Mouse (Mus musculus) forebrain, embryonic 10.5 days (tissue): ENCODE results near the gene Gm10295. TPM values are rescaled to one million over a fixed set of nuclear protein-coding genes. Genes with fewer than 3 reads are reported as not detected.
A peak's percentile ranks its signal among the peaks of the same experiment; 100 is the strongest.

Experiments used
- DNase-seq: peaks from one replicate; pipeline ENCODE4 v3.0.0-alpha.2; 2017; ENCODE audit warnings: low spot score; ENCODE audit errors: extremely low spot score
- H3K27ac ChIP-seq: fragments of 300-500 bp; sonication (generic); 2 replicates; pipeline ENCODE4 v1.5.1; 2016; ENCODE audit warnings: mild to moderate bottlenecking
- H3K27me3 ChIP-seq: fragments of 300-500 bp; sonication (generic); 2 replicates; pipeline ENCODE4 v1.6.1; 2016; ENCODE audit warnings: mild to moderate bottlenecking; ENCODE audit not compliant: poor library complexity, severe bottlenecking
- H3K36me3 ChIP-seq: fragments of 300-500 bp; sonication (generic); replicated peaks from 2 replicates; pipeline ENCODE4 v1.6.1; 2016; ENCODE audit warnings: mild to moderate bottlenecking, moderate library complexity
- H3K4me1 ChIP-seq: fragments of 300-500 bp; sonication (generic); 2 replicates; pipeline ENCODE4 v1.6.1; 2016
- H3K4me3 ChIP-seq: fragments of 300-500 bp; sonication (generic); 2 replicates; pipeline ENCODE4 v1.5.1; 2016; ENCODE audit warnings: mild to moderate bottlenecking, moderate library complexity
- H3K9me3 ChIP-seq: fragments of 300-500 bp; sonication (generic); 2 replicates; pipeline ENCODE4 v1.6.1; 2016; ENCODE audit warnings: mild to moderate bottlenecking, moderate library complexity
- WGBS: fragments of 180-500 bp; shearing (Covaris S2); methylation state at CpG from one replicate; pipeline ENCODE4 v1.1.7; 2016; 5-methylcytosine and 5-hydroxymethylcytosine counted together
- polyA plus RNA-seq: library from polyadenylated mRNA; unstranded; fragments of >200 nt; fragmentation: Nextera tagmentation; extraction: Ambion mirVana; gene quantifications from 2 replicates; pipeline ENCODE4 v1.2.1, GENCODE M21; 2016

Gene Gm10295
- polyA plus RNA-seq, 1 experiment from 2014 or later = not detected

DNA sequence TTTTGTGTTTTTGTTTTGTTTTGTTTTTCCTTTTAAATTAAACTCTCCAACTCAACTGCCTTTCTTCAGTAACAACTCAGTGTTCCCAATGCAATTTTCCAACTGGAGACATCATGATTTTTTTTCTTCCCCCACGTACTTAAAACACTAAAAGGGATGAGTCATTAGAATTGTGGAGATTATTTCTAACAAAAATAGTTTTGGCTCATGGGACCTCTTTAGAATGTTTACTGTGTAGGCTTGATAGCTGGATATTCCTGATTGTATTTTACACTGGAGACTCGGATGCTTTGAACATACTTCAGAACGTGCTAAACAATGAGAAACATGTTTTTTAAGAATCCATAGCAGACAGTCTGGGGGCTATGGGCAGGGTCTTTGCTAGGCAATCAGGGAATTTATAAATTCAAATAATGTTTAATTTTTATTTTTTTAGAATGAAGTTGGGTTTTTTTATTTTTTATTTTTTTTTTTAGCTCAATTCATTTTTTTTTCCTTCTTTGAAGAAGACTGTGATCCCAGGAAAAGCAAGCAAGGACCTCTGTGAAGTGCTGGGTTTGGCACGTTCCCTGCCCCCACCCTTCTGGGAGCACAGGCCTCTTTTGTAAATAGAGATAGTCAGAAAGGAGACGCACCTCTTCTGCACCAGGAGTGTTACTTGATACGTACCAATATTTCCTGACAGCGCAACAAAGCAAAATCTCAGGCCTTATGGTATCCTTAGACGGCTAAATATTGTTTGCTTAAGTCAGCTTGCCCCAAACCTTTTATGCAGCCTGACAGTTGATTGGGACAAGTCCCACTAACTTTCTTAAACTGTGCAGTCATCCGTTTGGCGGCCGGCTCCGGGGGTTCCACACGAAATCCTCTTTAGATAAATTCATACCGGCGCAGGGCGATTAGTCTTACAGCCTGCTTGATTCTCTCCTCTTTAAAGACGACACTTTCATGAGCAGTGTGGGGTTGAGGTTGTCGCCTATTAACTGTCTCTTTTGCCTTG, 28.8 kb upstream of the Gm10295 start:
- Histone ChIP-seq H3K27ac (peak overlapping the region; percentile 86), H3K4me1 (peaks cover 72% of the 10 kb centered on the region), H3K4me3 (peak overlapping the region; percentile 11; the same call in 1 of the 2 replicates), H3K9me3 (no peaks in the 10 kb centered on the region), H3K36me3 (no peaks in the 10 kb centered on the region), H3K27me3 (peaks cover 72% of the 10 kb centered on the region)
- no peak for DNase-seq
- 13% methylated on average over 18 of the region's 18 CpGs for WGBS

DNA sequence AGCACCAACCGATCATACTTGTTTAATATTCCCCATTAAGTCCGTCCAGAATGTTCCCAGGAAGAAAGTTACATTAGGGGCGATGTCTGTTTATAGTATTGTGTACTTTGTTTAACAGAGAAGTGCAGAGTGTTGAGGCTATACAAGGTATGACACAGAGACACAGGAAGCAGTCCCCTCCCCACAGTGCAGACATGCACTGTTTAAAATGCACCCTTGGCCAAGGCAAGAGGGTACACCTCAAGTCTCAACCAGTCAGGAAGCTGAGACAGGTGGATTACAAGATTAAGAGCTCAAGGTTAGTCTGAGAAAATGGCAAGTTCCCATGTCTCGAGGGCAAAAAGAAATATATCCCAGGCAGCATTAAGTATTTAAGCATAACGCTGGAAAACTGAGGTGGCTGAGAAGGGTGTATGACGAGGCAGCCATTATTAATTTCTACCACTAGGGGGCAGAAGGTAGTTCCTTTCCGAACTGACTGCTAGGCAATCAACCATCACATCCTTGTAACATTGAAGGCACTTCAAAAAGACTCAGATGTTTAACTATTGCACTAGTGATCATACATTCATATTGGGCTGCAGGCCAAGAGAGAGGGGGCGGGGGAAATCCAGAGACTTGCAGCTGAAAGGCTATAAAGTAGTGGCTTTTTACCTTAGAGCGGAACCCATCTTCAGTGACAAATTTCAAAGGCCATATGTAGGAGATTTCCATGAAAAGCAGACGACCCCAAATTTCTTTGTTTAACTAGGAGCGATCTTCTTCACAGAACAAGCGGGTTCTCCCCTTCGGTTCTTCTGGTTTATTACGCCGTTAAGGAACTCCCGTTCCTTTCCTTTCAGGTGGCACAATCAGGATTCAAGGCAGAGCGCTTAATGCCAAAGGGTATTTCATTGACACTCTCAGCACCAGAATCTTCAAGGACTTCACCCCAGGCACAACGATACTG, 27.8 kb upstream of the Gm10295 start:
- Histone ChIP-seq H3K4me1 (peaks cover 62% of the 10 kb centered on the region), H3K9me3 (no peaks in the 10 kb centered on the region), H3K4me3 (no peak overlapping the region), H3K27me3 (peaks cover 69% of the 10 kb centered on the region), H3K27ac (peak overlapping the region; percentile 86), H3K36me3 (no peaks in the 10 kb centered on the region)
- DNase-seq = peak; percentile 34
- WGBS = 57% methylated on average over 18 of the region's 18 CpGs

- H3K4me1 ChIP-seq = peaks cover 51% of the 10 kb centered on the region
- peak overlapping the region; percentile 48; the same call in 1 of the 2 replicates for H3K27ac ChIP-seq
- WGBS = 63% methylated on average over 6 of the region's 6 CpGs
Measured at GRCm38 (mm10) chr7:71377983-71378382, 26.7 kb upstream of the Gm10295 start.

DNA sequence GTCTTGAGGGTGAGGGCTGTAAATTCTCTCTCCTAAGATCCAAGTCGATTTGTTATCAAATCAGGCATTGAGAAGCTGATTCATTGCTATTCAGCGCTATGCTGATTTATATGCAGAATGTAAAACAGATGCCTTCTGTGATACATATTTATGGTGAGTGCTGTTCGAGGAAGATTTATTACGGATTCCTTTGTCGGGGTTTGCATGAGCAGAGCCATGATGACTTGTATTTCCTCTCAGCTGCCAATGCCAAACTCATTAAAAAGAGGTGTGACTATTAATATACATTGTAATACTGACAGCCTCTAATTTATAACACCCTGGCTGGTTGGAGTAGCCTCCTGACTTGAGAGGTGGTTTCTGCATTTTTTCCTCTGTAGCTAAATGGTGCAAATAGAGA, 22.8 kb upstream of the Gm10295 start:
- Histone ChIP-seq H3K36me3 (no peaks in the 10 kb centered on the region), H3K9me3 (no peaks in the 10 kb centered on the region), H3K27ac (no peak overlapping the region), H3K4me1 (peaks cover 30% of the 10 kb centered on the region), H3K4me3 (no peak overlapping the region), H3K27me3 (peaks cover 35% of the 10 kb centered on the region)
- no peak for DNase-seq
- 86% methylated on average over 5 of the region's 5 CpGs for WGBS

More at GRCm38 (mm10) chr7:71377983-71378382, 26.7 kb upstream of the Gm10295 start:
- Histone ChIP-seq H3K9me3 (no peaks in the 10 kb centered on the region), H3K27me3 (peaks cover 73% of the 10 kb centered on the region), H3K36me3 (no peaks in the 10 kb centered on the region), H3K4me3 (no peak overlapping the region)
- no peak for DNase-seq

DNA sequence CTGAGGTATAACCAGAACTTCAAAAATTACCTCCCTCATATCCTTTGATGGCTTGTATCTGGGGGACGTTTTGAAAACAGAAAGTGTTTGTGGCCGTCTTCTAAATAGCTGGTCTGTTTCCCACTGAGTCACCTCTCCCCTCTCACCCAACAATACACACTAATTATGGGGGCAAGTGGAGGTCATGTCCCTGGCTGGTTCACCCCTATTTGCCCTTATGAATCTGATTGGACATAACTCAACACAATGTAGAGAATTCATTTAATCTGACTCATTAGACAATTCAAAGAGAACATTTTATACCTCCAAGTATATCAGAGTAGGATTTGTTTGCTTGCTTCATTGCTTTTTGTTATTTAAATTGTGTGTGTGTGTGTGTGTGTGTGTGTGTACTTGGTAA, 20.6 kb upstream of the Gm10295 start:
- no peaks in the 10 kb centered on the region for H3K9me3 ChIP-seq
- no peak for DNase-seq
- H3K27me3 ChIP-seq = peaks cover 14% of the 10 kb centered on the region
- peaks cover 18% of the 10 kb centered on the region for H3K4me1 ChIP-seq
- 4% methylated on average over 2 of the region's 2 CpGs for WGBS
- no peak overlapping the region for H3K4me3 ChIP-seq
- no peaks in the 10 kb centered on the region for H3K36me3 ChIP-seq
- no peak overlapping the region for H3K27ac ChIP-seq

DNA sequence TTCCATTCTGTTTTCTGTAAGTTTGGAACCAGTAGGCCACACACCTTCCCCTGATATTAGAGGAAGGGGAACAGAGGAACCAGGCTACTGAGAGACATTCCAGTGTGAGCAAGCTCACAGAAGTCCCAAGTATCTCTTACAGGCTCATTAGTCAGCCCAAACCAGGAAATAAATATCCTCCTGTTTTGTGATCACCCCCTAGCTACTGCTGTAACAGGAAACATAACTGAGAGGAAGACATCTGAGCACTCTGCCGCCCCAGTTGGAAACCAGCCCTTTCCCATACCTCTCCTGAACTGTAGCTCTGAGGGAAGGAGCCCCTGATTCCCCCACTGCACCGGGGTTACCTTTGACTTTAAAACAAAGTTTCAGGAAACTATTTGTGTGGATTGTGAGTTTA, 19.5 kb upstream of the Gm10295 start:
- no peak overlapping the region for H3K4me3 ChIP-seq
- H3K9me3 ChIP-seq = no peaks in the 10 kb centered on the region
- 0 out of 2 replicates have a peak overlapping the region, but pooled peaks have one; percentile 30 for H3K27ac ChIP-seq
- no peak for DNase-seq
- peaks cover 14% of the 10 kb centered on the region for H3K27me3 ChIP-seq
- 61% methylated on average over 2 of the region's 2 CpGs for WGBS
- no peaks in the 10 kb centered on the region for H3K36me3 ChIP-seq
- H3K4me1 ChIP-seq = peaks cover 22% of the 10 kb centered on the region

DNA sequence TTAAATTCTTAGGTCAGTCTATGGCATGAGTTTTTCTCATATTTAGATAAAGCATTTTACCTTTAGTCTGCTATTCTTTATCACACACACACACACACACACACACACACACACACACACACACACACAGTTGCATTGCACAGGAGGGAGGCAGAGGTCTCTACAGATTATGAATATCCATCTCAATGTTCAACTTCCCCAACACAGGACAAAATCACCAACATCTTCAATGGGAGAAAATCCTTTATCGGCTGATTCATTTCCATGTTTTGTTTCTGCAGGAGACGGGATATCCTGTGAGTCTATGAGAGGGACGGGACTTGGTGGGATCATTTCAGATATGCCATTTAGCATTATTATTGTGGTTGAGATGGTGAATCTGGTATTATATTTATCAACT, 18.8 kb upstream of the Gm10295 start:
- Histone ChIP-seq H3K4me1 (peaks cover 24% of the 10 kb centered on the region), H3K27ac (no peak overlapping the region), H3K36me3 (no peaks in the 10 kb centered on the region), H3K27me3 (peaks cover 12% of the 10 kb centered on the region), H3K9me3 (no peaks in the 10 kb centered on the region), H3K4me3 (no peak overlapping the region)
- no peak for DNase-seq
- 90% methylated on average over 3 of the region's 3 CpGs for WGBS

GRCm38 (mm10) chr7:71368543-71369181, 17.4 kb upstream of the Gm10295 start:
- H3K4me1 ChIP-seq = peaks cover 24% of the 10 kb centered on the region
- no peak overlapping the region for H3K4me3 ChIP-seq
- H3K27me3 ChIP-seq = 0 out of 2 replicates have a peak, but pooled peaks cover 5% of the 10 kb centered on the region
- H3K9me3 ChIP-seq = no peaks in the 10 kb centered on the region
- H3K36me3 ChIP-seq = no peaks in the 10 kb centered on the region
- 95% methylated on average over 13 of the region's 13 CpGs for WGBS
- H3K27ac ChIP-seq = no peak overlapping the region
- no peak for DNase-seq

GRCm38 (mm10) chr7:71355596-71355995, 4.3 kb upstream of the Gm10295 start:
- DNase-seq = no peak
- Histone ChIP-seq H3K36me3 (no peaks in the 10 kb centered on the region), H3K4me3 (no peak overlapping the region), H3K27me3 (peaks cover 19% of the 10 kb centered on the region), H3K4me1 (peaks cover 7% of the 10 kb centered on the region), H3K9me3 (no peaks in the 10 kb centered on the region), H3K27ac (no peak overlapping the region)
- 91% methylated on average over 5 of the region's 5 CpGs for WGBS

GRCm38 (mm10) chr7:71348922-71349321, 2.4 kb downstream of the Gm10295 start:
- Histone ChIP-seq H3K27ac (no peak overlapping the region), H3K36me3 (no peaks in the 10 kb centered on the region), H3K4me3 (no peak overlapping the region), H3K9me3 (no peaks in the 10 kb centered on the region), H3K27me3 (peaks cover 23% of the 10 kb centered on the region), H3K4me1 (peaks cover 7% of the 10 kb centered on the region)
- no peak for DNase-seq
- 92% methylated on average over 9 of the region's 9 CpGs for WGBS

- Histone ChIP-seq H3K36me3 (no peaks in the 10 kb centered on the region), H3K4me1 (no peaks in the 10 kb centered on the region), H3K4me3 (no peak overlapping the region), H3K27ac (no peak overlapping the region), H3K27me3 (no peaks in the 10 kb centered on the region), H3K9me3 (no peaks in the 10 kb centered on the region)
- 89% methylated on average over 11 of the region's 11 CpGs for WGBS
- DNase-seq = no peak
Measured at GRCm38 (mm10) chr7:71324919-71325583, 26.2 kb downstream of the Gm10295 start.
